Mouse (Mus musculus): Measurements from ENCODE around the gene Mctp2.

DNA sequence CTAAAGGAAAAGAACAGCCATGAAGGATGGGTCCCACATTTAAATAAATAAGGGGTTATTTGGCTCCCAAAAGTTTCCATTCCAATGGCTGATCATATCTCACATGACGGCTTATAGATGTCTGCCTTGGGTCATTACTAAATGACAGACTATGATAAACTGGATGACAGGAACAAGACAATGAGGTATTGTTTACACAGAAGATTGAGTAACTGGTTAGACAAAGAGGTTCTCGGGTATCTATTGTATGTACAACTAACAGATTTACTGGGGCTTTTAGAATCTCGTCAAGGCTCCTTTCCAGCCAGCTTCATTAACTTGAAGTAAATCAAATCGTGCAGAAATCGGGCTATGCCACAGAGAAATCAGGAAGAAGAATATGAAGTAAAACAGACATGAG lies 227.5 kb downstream of the Mctp2 start:
- TF ChIP-seq EP300 (optimal IDR thresholded peaks at IDR 0.05), result no peak
- TF ChIP-seq CTCF (IDR thresholded peaks at IDR 0.05; ENCODE audit: low read depth), result no peak
